Mouse (Mus musculus) layer of hippocampus, adult 8-10 months (tissue): ENCODE measurements around the gene Tmem151b. TPM values are rescaled to one million over a fixed set of nuclear protein-coding genes. Genes with fewer than 3 reads are reported as not detected.

ENCODE experiments used
- DNase-seq, 2 experiments: peaks; one replicate each; pipeline ENCODE4 v3.0.0; 2022; ENCODE audit warnings: low spot score in 2 of 2
- total RNA-seq, 4 experiments: library from RNA; stranded (reverse); gene quantifications; 2 replicates each; pipeline ENCODE4 v1.2.4; 2022

Tmem151b gene
- total RNA-seq, 4 experiments from 2014 or later, result 91.5 to 121 (median 111) TPM

GRCm38 (mm10) chr17:45511757-45512156 lies 37.7 kb downstream of the Tmem151b start:
- DNase-seq, result no peak

DNA sequence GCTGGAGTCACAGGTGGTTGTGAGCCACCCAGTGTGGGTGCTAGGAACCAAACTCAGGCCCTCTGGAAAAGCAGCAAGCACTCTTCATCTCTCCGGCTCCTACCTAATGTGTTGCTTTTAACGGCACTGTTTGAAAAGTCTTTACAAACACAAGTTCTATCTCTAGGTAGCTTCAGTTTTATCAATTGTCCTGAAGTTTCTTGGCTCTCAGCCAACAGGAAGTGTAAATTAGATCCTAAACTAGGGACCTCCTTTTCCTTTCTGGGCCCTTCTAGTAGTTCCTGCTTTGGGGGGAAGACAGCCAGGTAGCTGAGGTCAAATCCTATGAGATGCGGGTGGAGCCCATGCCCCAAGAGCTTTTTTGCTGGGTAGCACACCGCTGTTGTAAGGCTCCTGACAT lies 38.6 kb downstream of the Tmem151b start:
- DNase-seq, result no peak

DNA sequence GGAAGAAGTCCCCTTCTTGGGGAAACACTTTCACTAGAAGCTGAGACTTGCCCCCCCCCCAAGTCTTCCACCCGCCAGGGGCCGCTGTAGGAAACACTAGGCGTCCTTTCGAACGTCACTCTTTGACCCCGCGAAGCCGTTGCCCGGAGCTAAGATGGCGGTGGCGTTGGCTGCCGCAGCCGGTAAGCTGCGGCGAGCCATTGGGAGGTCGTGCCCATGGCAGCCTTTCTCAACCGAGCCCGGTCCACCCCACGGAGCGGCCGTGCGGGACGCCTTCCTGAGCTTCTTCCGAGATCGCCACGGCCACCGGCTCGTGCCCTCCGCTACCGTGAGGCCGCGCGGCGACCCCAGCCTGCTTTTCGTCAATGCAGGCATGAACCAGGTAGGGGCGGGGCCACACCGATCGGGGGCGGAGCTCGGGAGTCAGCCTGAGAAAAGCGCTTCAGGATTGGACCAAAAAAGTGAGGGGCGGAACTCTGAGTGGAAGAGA lies 42.7 kb downstream of the Tmem151b start, which contains the start of gene Aars2:
Aars2 (plus strand) TSS at position 142 of the 490 bp plus-strand sequence.
- DNase-seq, result peak; percentile 85 to 92

GRCm38 (mm10) chr17:45505941-45506465 lies 43.5 kb downstream of the Tmem151b start:
- DNase-seq, result no peak

DNA sequence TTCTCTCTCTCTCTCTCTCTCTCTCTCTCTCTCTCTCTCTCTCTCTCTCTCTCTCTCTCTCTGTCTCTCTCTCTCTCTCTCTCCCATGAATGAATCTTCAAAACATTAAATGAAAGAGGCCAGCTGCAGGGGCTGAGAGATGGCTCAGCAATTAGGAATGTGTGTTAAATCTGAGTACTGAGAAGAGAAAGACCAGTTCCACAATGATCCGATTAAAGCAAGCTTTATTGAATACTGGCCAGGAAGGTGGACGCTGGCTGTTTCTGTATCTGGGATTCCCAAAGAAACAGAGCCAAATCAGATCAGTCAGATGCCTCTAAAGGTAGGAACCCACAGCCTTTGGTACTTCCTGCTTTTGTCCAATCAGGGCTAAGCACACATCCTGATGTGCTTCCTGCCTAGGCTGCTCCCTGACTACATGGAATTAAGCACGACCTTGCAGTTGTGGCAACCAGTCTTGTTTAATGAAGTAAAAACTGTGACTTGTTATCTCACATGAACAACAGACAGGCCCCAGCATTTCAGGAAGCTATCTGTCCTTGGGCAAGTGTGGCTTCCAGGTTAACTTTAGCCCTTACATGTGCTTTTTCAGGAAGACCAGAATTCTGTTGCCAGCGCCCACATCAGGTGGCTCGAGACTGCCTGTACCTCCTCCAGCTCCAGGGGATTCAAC lies 46.0 kb downstream of the Tmem151b start:
- DNase-seq, result no peak

- DNase-seq, result no peak
Measured at GRCm38 (mm10) chr17:45502324-45502723, 47.2 kb downstream of the Tmem151b start.

DNA sequence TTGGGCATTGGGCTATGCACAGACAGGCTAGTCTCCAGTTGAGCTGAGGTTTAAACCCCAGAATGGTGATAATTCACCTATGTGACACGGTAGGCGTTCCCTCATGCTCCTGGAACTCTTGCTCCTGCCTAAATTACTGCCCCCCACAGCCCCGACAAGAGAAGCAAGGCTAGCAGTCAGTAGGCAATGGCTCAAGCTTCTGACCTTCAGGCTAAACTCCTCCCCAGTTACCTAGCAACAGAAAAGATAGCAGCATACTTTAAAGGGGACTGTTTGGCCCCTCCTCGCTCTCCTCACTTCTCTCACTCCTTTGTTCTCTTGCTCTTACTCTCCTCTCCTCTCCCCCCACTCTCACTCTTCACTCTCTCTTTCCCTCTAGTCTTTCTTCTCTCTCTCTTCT lies 48.5 kb downstream of the Tmem151b start:
- DNase-seq, result no peak

DNA sequence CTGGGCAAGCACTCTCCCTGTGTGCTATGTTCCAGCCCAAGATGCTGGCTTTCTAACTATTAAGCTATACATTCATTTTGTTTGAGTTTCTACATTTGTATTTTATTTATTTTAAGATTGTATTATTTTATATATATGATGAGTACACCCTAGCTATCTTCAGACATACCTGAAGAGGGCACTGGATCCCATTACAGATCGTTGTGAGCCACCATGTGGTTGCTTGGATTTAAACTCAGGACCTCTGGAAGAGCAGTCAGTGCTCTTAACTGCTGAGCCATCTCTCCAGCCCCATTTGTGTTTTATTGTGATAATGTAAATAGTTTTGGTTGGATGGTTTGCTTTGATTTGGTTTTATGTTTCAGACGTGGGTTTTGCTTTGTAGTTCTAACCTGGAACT lies 50.0 kb downstream of the Tmem151b start:
- no peak for DNase-seq

DNA sequence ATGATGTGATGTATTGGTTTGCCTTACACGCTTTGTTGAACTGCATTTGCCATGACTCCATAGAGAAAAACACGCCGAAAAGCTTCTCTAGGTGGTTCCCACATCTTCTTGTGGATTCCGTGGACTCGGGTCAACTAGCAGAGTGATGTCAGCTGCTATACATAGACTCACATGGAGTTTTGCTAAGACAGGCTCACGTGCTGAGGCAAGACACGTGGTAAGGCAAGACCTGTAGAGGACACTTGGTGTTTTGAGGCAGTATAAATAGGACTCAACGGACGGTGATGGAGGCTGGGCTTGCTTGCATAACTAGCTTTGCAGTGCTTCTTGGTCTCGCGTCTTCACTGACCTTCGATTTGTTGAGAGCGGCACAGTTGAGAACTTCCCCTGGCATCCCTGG lies 51.1 kb downstream of the Tmem151b start:
- DNase-seq, result no peak

DNA sequence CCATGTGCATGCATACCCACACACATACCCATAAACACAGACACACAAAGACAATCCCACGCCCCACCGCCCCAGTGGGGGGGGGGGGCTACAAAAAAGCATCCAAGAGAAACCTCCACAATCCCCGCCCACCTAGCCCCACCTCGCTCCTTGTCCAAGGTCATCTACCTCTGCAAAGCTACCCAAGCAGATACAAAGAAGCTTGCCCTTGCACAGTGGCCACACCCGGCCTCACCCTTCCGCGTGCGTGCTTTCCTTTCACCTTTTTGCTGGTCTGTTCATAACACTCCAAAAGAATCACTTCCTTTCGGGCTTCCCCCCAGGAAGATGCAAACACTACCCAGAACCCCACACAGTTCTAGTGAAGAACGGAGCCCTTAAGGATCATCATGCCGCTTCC lies 54.1 kb downstream of the Tmem151b start:
- DNase-seq, result no peak

Other genes with a start within 250 kb of the Tmem151b start
- 10 to 100 TPM; 50.3 to 60.3 (median 55.7) TPM for gene Cdc5l, start 115.9 kb downstream of the Tmem151b start, total RNA-seq
- 1 to 10 TPM; 5.0 to 7.8 (median 5.9) TPM for gene Spats1, start 74.3 kb downstream of the Tmem151b start, total RNA-seq
- 10 to 100 TPM; 21.8 to 30.6 (median 24.3) TPM for gene Aars2, start 42.8 kb downstream of the Tmem151b start, total RNA-seq
- 1 to 10 TPM in 3 of 4 experiments, under 1 TPM in 1; 0.92 to 1.3 (median 1.1) TPM for gene Tcte1, start 26.2 kb downstream of the Tmem151b start, total RNA-seq
- gene Nfkbie, start 6.0 kb upstream of the Tmem151b start, total RNA-seq, result 1 to 10 TPM; 2.3 to 3.3 (median 2.7) TPM
- gene Slc35b2, start 14.2 kb upstream of the Tmem151b start, total RNA-seq, result 10 to 100 TPM; 26.6 to 35.6 (median 30.3) TPM
- gene Hsp90ab1, start 23.6 kb upstream of the Tmem151b start, total RNA-seq, result 1,000 to 10,000 TPM; 1,566 to 2,023 (median 1,742) TPM
- gene Slc29a1, start 49.9 kb upstream of the Tmem151b start, total RNA-seq, result 10 to 100 TPM; 19.4 to 26.3 (median 21.0) TPM
- not detected for gene Mymx, start 52.4 kb upstream of the Tmem151b start, total RNA-seq
- gene Capn11, start 109.6 kb upstream of the Tmem151b start, total RNA-seq, result 1 to 10 TPM in 1 of 4 experiments, under 1 TPM in 3; 0.22 to 1.1 (median 0.41) TPM
- 10 to 100 TPM; 36.8 to 48.9 (median 39.1) TPM for gene Mrpl14, start 136.6 kb upstream of the Tmem151b start, total RNA-seq
- 100 to 1,000 TPM; 160 to 184 (median 166) TPM for gene Tmem63b, start 137.2 kb upstream of the Tmem151b start, total RNA-seq
- not detected for gene 1600014C23Rik, start 184.2 kb upstream of the Tmem151b start, total RNA-seq